Mouse (Mus musculus) midbrain, embryonic 10.5 days (tissue): ENCODE results near the gene Auts2. TPM values are rescaled to one million over a fixed set of nuclear protein-coding genes. Genes with fewer than 3 reads are reported as not detected.
A peak's percentile ranks its signal among the peaks of the same experiment; 100 is the strongest.

Experiments
- DNase-seq: peaks from one replicate; pipeline ENCODE4 v3.0.0-alpha.2; 2017; ENCODE audit warnings: low spot score
- H3K27ac ChIP-seq: fragments of 300-500 bp; sonication (generic); replicated peaks from 2 replicates; pipeline ENCODE4 v1.5.1; 2016; ENCODE audit warnings: mild to moderate bottlenecking
- H3K27me3 ChIP-seq: fragments of 300-500 bp; sonication (generic); 2 replicates; pipeline ENCODE4 v1.6.1; 2016; ENCODE audit warnings: low read depth, mild to moderate bottlenecking; ENCODE audit not compliant: poor library complexity, severe bottlenecking
- H3K36me3 ChIP-seq: fragments of 300-500 bp; sonication (generic); 2 replicates; pipeline ENCODE4 v1.6.1; 2016; ENCODE audit warnings: mild to moderate bottlenecking, moderate library complexity
- H3K4me1 ChIP-seq: fragments of 300-500 bp; sonication (generic); 2 replicates; pipeline ENCODE4 v1.6.1; 2016
- H3K4me3 ChIP-seq: fragments of 300-500 bp; sonication (generic); 2 replicates; pipeline ENCODE4 v1.5.1; 2016; ENCODE audit warnings: mild to moderate bottlenecking, moderate library complexity
- H3K9me3 ChIP-seq: fragments of 300-500 bp; sonication (generic); replicated peaks from 2 replicates; pipeline ENCODE4 v1.6.1; 2016; ENCODE audit warnings: mild to moderate bottlenecking
- WGBS: fragments of 180-500 bp; shearing (Covaris S2); methylation state at CpG from one replicate; pipeline ENCODE4 v1.1.7; 2016; 5-methylcytosine and 5-hydroxymethylcytosine counted together
- polyA plus RNA-seq: library from polyadenylated mRNA; unstranded; fragments of >200 nt; fragmentation: Nextera tagmentation; extraction: Ambion mirVana; gene quantifications from 2 replicates; pipeline ENCODE4 v1.2.1, GENCODE M21; 2016

Auts2 gene
- polyA plus RNA-seq, 1 experiment from 2014 or later = 32.3 TPM

GRCm38 (mm10) chr5:131563630-131564252 is 979.4 kb downstream of the Auts2 start:
- WGBS = 81% methylated on average over 5 of the region's 5 CpGs
- Histone ChIP-seq H3K36me3 (no peaks in the 10 kb centered on the region), H3K27ac (no peak overlapping the region), H3K9me3 (no peaks in the 10 kb centered on the region), H3K4me1 (peaks cover 15% of the 10 kb centered on the region), H3K27me3 (peaks cover 27% of the 10 kb centered on the region), H3K4me3 (no peak overlapping the region)
- no peak for DNase-seq

- Histone ChIP-seq H3K36me3 (no peaks in the 10 kb centered on the region), H3K9me3 (no peaks in the 10 kb centered on the region), H3K27ac (no peak overlapping the region), H3K4me1 (peaks cover 24% of the 10 kb centered on the region), H3K4me3 (no peak overlapping the region), H3K27me3 (peaks cover 27% of the 10 kb centered on the region)
- no peak for DNase-seq
- 89% methylated on average over 5 of the region's 5 CpGs for WGBS
Measured at GRCm38 (mm10) chr5:131560773-131561560, 982.2 kb downstream of the Auts2 start.

GRCm38 (mm10) chr5:131558403-131559174 is 984.6 kb downstream of the Auts2 start:
- Histone ChIP-seq H3K27ac (no peak overlapping the region), H3K27me3 (peaks cover 40% of the 10 kb centered on the region), H3K4me1 (peaks cover 18% of the 10 kb centered on the region), H3K36me3 (no peaks in the 10 kb centered on the region), H3K9me3 (no peaks in the 10 kb centered on the region), H3K4me3 (no peak overlapping the region)
- 73% methylated on average over 8 of the region's 8 CpGs for WGBS
- DNase-seq = no peak

GRCm38 (mm10) chr5:131557591-131558385 is 985.4 kb downstream of the Auts2 start:
- DNase-seq = no peak
- peaks cover 40% of the 10 kb centered on the region for H3K27me3 ChIP-seq
- peaks cover 15% of the 10 kb centered on the region for H3K4me1 ChIP-seq
- 56% methylated on average over 14 of the region's 14 CpGs for WGBS
- no peaks in the 10 kb centered on the region for H3K9me3 ChIP-seq
- H3K4me3 ChIP-seq = no peak overlapping the region
- H3K36me3 ChIP-seq = no peaks in the 10 kb centered on the region
- no peak overlapping the region for H3K27ac ChIP-seq

- WGBS = 64% methylated on average over 17 of the region's 17 CpGs
- no peaks in the 10 kb centered on the region for H3K36me3 ChIP-seq
- DNase-seq = no peak
- H3K27ac ChIP-seq = no peak overlapping the region
- no peak overlapping the region for H3K4me3 ChIP-seq
- H3K4me1 ChIP-seq = peaks cover 25% of the 10 kb centered on the region
- H3K9me3 ChIP-seq = peaks cover 4% of the 10 kb centered on the region; the same call in 1 of the 2 replicates
- peaks cover 81% of the 10 kb centered on the region for H3K27me3 ChIP-seq
Measured at GRCm38 (mm10) chr5:131548932-131549563, 994.1 kb downstream of the Auts2 start.

- peak; percentile 28 for DNase-seq
- peak overlapping the region; percentile 55; the same call in 1 of the 2 replicates for H3K27ac ChIP-seq
Measured at GRCm38 (mm10) chr5:131547926-131548325, 995.2 kb downstream of the Auts2 start.

GRCm38 (mm10) chr5:131546414-131546813 is 996.7 kb downstream of the Auts2 start:
- Histone ChIP-seq H3K4me1 (peaks cover 25% of the 10 kb centered on the region), H3K36me3 (no peaks in the 10 kb centered on the region), H3K27me3 (peaks cover 73% of the 10 kb centered on the region), H3K4me3 (no peak overlapping the region), H3K9me3 (peaks cover 5% of the 10 kb centered on the region; the same call in 1 of the 2 replicates), H3K27ac (no peak overlapping the region)
- DNase-seq = no peak
- 70% methylated on average over 1 of the region's 1 CpGs for WGBS

More at GRCm38 (mm10) chr5:131547926-131548325, 995.2 kb downstream of the Auts2 start:
- 59% methylated on average over 6 of the region's 6 CpGs for WGBS
- no peaks in the 10 kb centered on the region for H3K36me3 ChIP-seq
- H3K27me3 ChIP-seq = peaks cover 74% of the 10 kb centered on the region
- H3K9me3 ChIP-seq = peaks cover 5% of the 10 kb centered on the region; the same call in 1 of the 2 replicates
- H3K4me3 ChIP-seq = no peak overlapping the region
- peaks cover 25% of the 10 kb centered on the region for H3K4me1 ChIP-seq

- Histone ChIP-seq H3K4me1 (peaks cover 24% of the 10 kb centered on the region), H3K27me3 (peaks cover 73% of the 10 kb centered on the region), H3K27ac (no peak overlapping the region), H3K4me3 (no peak overlapping the region), H3K36me3 (no peaks in the 10 kb centered on the region), H3K9me3 (peaks cover 5% of the 10 kb centered on the region; the same call in 1 of the 2 replicates)
- DNase-seq = no peak
- WGBS = 92% methylated on average over 7 of the region's 7 CpGs
Measured at GRCm38 (mm10) chr5:131544381-131544780, 998.8 kb downstream of the Auts2 start.

- H3K36me3 ChIP-seq = peaks cover 4% of the 10 kb centered on the region; the same call in 1 of the 2 replicates
- peak overlapping the region; percentile 100 for H3K27ac ChIP-seq
- H3K4me3 ChIP-seq = peak overlapping the region; percentile 76
- peak; percentile 88 for DNase-seq
- H3K9me3 ChIP-seq = no peaks in the 10 kb centered on the region
- peaks cover 45% of the 10 kb centered on the region for H3K4me1 ChIP-seq
- H3K27me3 ChIP-seq = peaks cover 63% of the 10 kb centered on the region
- under 1% methylated on average over 68 of the region's 68 CpGs for WGBS
Measured at GRCm38 (mm10) chr5:131538311-131538915, 1004.7 kb downstream of the Auts2 start.

GRCm38 (mm10) chr5:131537831-131538310 is 1005.3 kb downstream of the Auts2 start:
- WGBS = under 1% methylated on average over 48 of the region's 48 CpGs
- Histone ChIP-seq H3K27ac (peak overlapping the region; percentile 100), H3K4me1 (peaks cover 50% of the 10 kb centered on the region), H3K9me3 (no peaks in the 10 kb centered on the region), H3K36me3 (peaks cover 9% of the 10 kb centered on the region), H3K4me3 (peak overlapping the region; percentile 76), H3K27me3 (peaks cover 63% of the 10 kb centered on the region)
- DNase-seq = peak; percentile 85

- peaks cover 11% of the 10 kb centered on the region for H3K36me3 ChIP-seq
- DNase-seq = peak; percentile 92
- peaks cover 56% of the 10 kb centered on the region for H3K4me1 ChIP-seq
- no peaks in the 10 kb centered on the region for H3K9me3 ChIP-seq
- peak overlapping the region; percentile 76 for H3K4me3 ChIP-seq
- peak overlapping the region; percentile 100 for H3K27ac ChIP-seq
- peaks cover 59% of the 10 kb centered on the region for H3K27me3 ChIP-seq
- whole genome bisulfite sequencing = under 1% methylated on average over 44 of the region's 44 CpGs
Measured at GRCm38 (mm10) chr5:131537155-131537830, 1005.9 kb downstream of the Auts2 start.
